Mouse (Mus musculus) kidney, postnatal 0 days (tissue): ENCODE results near the gene Heatr3. TPM values are rescaled to one million over a fixed set of nuclear protein-coding genes. Genes with fewer than 3 reads are reported as not detected.
A peak's percentile ranks its signal among the peaks of the same experiment; 100 is the strongest.
"Not testable (repeated sequence)": the region's sequence is repeated elsewhere in the genome, so short reads cannot be mapped to it uniquely, and the experiment has no call there.

Experiments
- ATAC-seq: fragments of 200-750 bp; cut with Nextera tagmentation; replicated peaks from 2 replicates; pipeline ENCODE4 v1.8.0; 2017; ENCODE audit warnings: low read depth, moderate number of reproducible peaks, moderate TSS enrichment, moderate library complexity; ENCODE audit not compliant: low FRiP score
- DNase-seq: peaks from one replicate; pipeline ENCODE4 v3.0.0-alpha.2; 2016; ENCODE audit warnings: low spot score
- H3K27ac ChIP-seq: fragments of 300-500 bp; sonication (generic); 2 replicates; pipeline ENCODE4 v1.5.1; 2014; ENCODE audit warnings: mild to moderate bottlenecking
- H3K27me3 ChIP-seq: fragments of 300-500 bp; sonication (generic); 2 replicates; pipeline ENCODE4 v1.6.1; 2014; ENCODE audit warnings: low read length, mixed read lengths; ENCODE audit not compliant: insufficient read depth
- H3K36me3 ChIP-seq: fragments of 300-500 bp; sonication (generic); 2 replicates; pipeline ENCODE4 v1.6.1; 2014; ENCODE audit warnings: low read length, mixed read lengths; ENCODE audit not compliant: insufficient read depth
- H3K4me1 ChIP-seq: fragments of 300-500 bp; sonication (generic); replicated peaks from 2 replicates; pipeline ENCODE4 v1.6.1; 2014; ENCODE audit warnings: antibody characterized with exemption, low read length, mixed read lengths; ENCODE audit not compliant: insufficient read depth
- H3K4me2 ChIP-seq: fragments of 300-500 bp; sonication (generic); 2 replicates; pipeline ENCODE4 v1.6.1; 2014; ENCODE audit warnings: mild to moderate bottlenecking, low read length, moderate library complexity, mixed read lengths
- H3K4me3 ChIP-seq: fragments of 300-500 bp; sonication (generic); replicated peaks from 2 replicates; pipeline ENCODE4 v1.5.1; 2014; ENCODE audit warnings: low read depth, low read length
- H3K9ac ChIP-seq: fragments of 300-500 bp; sonication (generic); 2 replicates; pipeline ENCODE4 v1.6.1; 2014; ENCODE audit warnings: low read depth, low read length
- H3K9me3 ChIP-seq: fragments of 300-500 bp; sonication (generic); replicated peaks from 2 replicates; pipeline ENCODE4 v1.6.1; 2016; ENCODE audit warnings: low read length, inconsistent platforms, mixed read lengths
- CTCF ChIP-seq: IDR thresholded peaks from 2 replicates; pipeline ENCODE4 v1.5.1; 2016; ENCODE audit warnings: antibody characterized with exemption, low read depth, mild to moderate bottlenecking, moderate library complexity
- WGBS: fragments of 180-500 bp; shearing (Covaris S2); extraction: QIAGEN DNeasy Blood & Tissue Kit; methylation state at CpG from one replicate; pipeline ENCODE4 v1.1.7; 2014; 5-methylcytosine and 5-hydroxymethylcytosine counted together
- polyA plus RNA-seq: library from polyadenylated mRNA; unstranded; fragments of >200 nt; fragmentation: Nextera tagmentation; extraction: Ambion mirVana; gene quantifications from 2 replicates; pipeline ENCODE4 v1.2.1, GENCODE M21; 2015

The Heatr3 gene
- polyA plus RNA-seq, 1 experiment from 2014 or later, result 31.7 TPM

DNA sequence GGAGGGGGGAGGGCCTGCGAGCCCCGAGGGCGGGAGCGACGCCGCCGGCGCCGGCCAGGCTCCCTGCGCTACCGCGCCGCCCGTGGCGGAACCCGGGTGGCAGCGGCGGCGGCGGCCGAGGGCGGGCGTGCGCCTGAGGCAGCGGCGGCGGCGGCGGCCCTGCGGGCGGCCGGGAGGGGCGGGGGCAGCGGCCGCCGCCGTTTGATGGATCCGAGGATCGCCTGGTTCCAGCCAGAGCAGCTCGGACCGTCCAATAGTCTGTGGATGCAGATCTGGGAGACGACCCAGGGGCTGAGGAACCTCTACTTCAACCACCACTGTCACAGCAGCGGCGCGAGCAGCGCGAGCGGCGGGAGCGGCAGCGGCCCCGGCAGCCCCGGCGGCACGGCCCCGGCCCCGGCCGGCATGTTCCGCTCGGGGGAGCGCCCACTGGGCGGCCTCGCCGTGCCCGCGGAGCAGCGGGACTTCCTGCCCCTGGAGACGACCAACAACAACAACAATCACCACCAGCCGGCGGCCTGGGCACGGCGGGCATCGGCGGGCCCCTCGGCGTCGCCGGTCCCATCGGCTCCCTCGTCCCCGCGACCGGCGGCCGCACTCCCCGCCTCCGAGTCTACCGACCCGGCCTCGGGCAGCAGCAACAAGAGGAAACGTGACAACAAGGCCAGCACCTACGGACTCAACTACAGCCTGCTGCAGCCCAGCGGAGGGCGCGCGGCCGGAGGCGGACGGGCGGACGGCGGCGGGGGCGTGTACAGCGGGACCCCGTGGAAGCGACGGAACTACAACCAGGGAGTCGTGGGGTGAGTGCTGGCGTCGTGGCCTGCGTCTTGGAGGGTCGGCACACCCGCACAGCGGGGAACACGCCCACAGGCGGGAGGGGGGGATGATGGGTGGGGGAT is 62.3 kb downstream of the Heatr3 start:
- Histone ChIP-seq H3K4me2 (peak overlapping the region; percentile 94), H3K4me3 (peak overlapping the region; percentile 92), H3K4me1 (peaks cover 19% of the 10 kb centered on the region), H3K27ac (peak overlapping the region; percentile 98), H3K9me3 (no peaks in the 10 kb centered on the region), H3K9ac (peak overlapping the region; percentile 88), H3K36me3 (no peaks in the 10 kb centered on the region), H3K27me3 (no peaks in the 10 kb centered on the region)
- WGBS, result under 1% methylated on average over 101 of the region's 117 CpGs
- ATAC-seq (peak; percentile 25), DNase-seq (peak; percentile 47)
- TF ChIP-seq CTCF, result no peak

DNA sequence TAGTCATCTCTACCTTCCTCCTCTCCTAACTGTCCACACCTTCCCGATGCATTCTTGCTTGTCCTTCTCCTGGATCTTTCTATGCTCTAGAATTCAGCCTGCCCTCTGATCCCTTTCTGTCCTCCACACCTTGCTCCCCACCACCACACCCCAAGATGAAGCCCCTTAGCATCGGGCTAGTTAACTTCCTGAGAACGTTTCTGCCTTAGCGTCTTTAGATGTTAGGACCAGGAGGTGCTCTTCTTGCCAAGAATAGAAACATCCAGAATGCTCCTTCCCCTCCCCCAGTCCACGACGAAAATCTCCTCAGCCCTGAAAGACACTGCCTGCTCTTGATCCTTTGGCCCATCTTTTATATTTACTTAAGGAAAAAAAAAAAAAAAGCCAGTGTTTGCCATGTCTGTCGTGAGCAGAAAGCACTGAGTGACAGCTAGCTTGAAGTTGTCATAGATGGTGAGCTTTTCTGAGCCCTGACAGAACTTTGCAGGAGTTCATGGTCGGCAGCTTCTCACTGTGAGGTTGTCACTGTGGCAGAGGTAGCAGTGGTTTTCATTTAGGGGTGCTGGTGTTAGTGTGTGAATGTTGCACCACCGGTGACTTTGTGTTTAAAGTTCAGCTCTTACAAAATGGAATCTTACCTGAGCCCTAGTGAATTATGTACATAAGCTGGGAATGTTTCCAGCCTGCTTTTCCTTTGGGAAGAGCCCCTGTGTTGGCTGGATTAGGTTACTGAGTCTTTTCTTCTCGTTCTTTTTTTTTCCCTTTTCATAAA is 63.3 kb downstream of the Heatr3 start:
- no peak for ATAC-seq
- H3K4me1 ChIP-seq, result peaks cover 19% of the 10 kb centered on the region
- no peaks in the 10 kb centered on the region for H3K27me3 ChIP-seq
- H3K9ac ChIP-seq, result peak overlapping the region; percentile 88
- H3K36me3 ChIP-seq, result no peaks in the 10 kb centered on the region
- H3K9me3 ChIP-seq, result no peaks in the 10 kb centered on the region
- TF ChIP-seq CTCF, result no peak
- H3K4me3 ChIP-seq, result peak overlapping the region; percentile 92
- no peak for DNase-seq
- peak overlapping the region; percentile 19; the same call in 1 of the 2 replicates for H3K27ac ChIP-seq
- 13% methylated on average over 10 of the region's 10 CpGs for WGBS
- peak overlapping the region; percentile 94 for H3K4me2 ChIP-seq

DNA sequence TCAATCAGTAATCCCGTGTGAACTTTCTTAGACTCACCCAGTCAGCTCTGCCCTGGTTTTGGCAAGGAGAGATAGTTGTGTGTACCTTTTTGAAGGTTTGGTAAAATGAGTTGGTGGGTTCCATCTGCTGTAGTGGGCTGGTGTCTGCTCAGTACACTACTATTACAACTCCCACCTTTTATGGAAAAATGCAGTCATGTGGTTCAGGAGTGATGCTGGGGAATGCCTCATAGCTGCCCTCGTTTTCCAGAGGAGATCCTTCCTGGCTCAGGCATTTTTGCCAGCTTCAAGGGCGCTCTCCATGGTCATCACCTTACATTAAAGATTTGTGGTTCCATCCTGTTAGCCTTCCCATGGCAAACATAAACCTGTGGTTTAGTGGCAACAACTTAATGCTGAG is 64.0 kb downstream of the Heatr3 start:
- peaks cover 19% of the 10 kb centered on the region for H3K4me1 ChIP-seq
- no peak overlapping the region for H3K27ac ChIP-seq
- no peak for DNase-seq
- TF ChIP-seq CTCF, result no peak
- no peak for ATAC-seq
- H3K9me3 ChIP-seq, result no peaks in the 10 kb centered on the region
- peak overlapping the region; percentile 94 for H3K4me2 ChIP-seq
- H3K27me3 ChIP-seq, result no peaks in the 10 kb centered on the region
- no peak overlapping the region for H3K9ac ChIP-seq
- H3K36me3 ChIP-seq, result no peaks in the 10 kb centered on the region
- WGBS, result 35% methylated on average over 3 of the region's 3 CpGs
- H3K4me3 ChIP-seq, result no peak overlapping the region

DNA sequence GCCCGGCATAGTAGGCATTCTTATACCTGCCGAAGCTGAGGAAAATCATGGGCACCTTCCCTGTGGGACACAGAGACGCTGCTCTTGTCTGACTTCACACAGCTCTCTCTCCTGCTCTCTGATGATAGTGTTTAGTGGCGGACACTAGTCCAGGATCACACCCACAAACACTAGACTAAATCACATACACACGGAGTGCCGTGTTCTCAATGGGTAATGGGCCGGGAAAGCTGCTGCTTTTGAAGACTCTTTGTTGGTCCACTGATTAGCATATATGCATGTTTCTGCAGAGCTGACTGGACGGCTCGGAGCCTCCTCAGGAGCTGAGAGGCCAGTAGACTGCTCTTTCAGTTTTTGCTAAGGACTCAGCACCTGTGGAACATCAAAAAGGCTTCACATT is 68.4 kb downstream of the Heatr3 start:
- WGBS, result 76% methylated on average over 9 of the region's 9 CpGs

DNA sequence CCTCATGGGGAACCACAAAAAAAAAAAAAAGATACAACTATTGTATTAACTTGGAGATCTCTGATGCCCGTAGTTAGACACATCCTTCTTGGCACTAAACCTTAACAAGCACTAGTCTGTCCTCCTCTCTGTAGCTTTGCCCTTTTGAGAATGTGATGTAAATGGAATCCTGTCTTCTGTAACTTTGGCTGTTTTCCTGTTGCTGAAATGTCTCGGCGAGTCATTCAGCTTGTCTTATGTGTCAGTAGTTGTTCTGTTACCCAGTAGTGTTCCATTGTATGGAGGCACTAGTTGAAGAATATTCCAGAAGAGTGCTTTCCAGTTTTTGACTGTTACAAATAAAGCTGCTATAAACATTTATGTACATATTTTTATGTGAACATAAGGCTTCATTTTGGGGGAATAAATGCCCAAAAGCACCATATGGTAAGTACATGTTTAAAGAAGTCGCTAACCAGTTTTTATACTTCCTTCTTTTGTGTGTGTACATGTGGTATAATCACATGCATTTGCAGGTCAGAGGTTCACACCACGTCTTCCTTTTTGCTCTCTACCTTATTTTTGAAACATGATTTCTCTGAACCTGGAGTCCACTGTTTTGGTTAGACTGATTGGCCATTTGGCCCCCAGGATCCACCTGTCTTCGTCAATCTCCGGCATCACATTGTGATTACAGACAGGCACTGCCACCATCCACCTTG is 69.6 kb downstream of the Heatr3 start:
- Histone ChIP-seq H3K9ac (no peak overlapping the region), H3K9me3 (no peaks in the 10 kb centered on the region), H3K27me3 (no peaks in the 10 kb centered on the region), H3K4me1 (peaks cover 4% of the 10 kb centered on the region; the same call in 1 of the 2 replicates), H3K27ac (no peak overlapping the region), H3K36me3 (no peaks in the 10 kb centered on the region), H3K4me3 (no peak overlapping the region), H3K4me2 (no peak overlapping the region)
- DNase-seq (no peak), ATAC-seq (no peak)
- TF ChIP-seq CTCF, result no peak
- 81% methylated on average over 7 of the region's 7 CpGs for WGBS

More for the DNA sequence above, 68.4 kb downstream of the Heatr3 start:
- Histone ChIP-seq H3K27me3 (no peaks in the 10 kb centered on the region), H3K9me3 (no peaks in the 10 kb centered on the region), H3K4me2 (no peak overlapping the region), H3K9ac (no peak overlapping the region), H3K36me3 (no peaks in the 10 kb centered on the region), H3K4me3 (no peak overlapping the region), H3K4me1 (peaks cover 14% of the 10 kb centered on the region), H3K27ac (no peak overlapping the region)
- no peak for TF ChIP-seq CTCF
- DNase-seq (no peak), ATAC-seq (no peak)

DNA sequence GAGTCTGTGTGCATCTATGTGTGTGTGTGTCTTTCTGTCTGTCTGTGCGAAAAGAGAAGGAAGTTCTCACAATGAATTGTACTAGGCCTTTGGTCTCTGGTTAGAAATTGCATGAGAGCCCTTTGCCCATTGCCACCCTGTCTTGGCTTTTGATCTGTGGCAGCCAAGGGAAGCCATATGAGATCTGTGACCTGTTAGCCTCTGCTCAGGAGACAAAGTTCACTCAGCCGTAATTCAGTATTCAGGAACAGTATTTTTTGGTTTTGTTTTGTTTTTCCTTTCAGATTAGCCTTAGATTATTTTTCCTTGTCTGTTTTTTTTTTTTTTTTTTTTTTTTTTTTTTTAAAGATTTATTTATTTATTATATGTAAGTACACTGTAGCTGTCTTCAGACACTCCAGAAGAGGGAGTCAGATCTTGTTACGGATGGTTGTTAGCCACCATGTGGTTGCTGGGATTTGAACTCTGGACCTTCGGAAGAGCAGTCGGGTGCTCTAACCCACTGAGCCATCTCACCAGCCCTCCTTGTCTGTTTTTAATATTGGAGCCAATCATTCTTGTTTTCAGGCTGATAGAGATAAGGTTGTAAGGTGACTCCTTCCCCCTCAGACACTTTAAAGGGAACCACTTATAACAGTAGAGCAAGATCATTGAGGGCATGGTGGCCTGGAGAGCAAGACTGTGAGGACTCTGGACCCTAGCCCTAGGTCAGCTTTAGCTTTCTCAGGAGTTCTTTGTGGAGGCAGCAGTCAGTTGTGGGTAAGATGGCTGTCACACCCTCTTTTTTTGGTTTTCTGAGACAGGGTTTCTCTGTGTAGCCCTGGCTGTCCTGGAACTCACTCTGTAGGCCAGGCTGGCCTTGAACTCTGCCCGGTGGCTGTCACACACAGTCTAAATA is 72.5 kb downstream of the Heatr3 start:
- H3K4me3 ChIP-seq, H3K9ac ChIP-seq, H3K27me3 ChIP-seq, H3K4me1 ChIP-seq, H3K4me2 ChIP-seq, H3K9me3 ChIP-seq, H3K27ac ChIP-seq, H3K36me3 ChIP-seq, DNase-seq: not testable (repeated sequence)
- 71% methylated on average over 5 of the region's 6 CpGs for WGBS
- 0 out of 2 replicates have a peak, but pooled peaks have one; percentile 61 for ATAC-seq
